In genomic region chrX:13263356-13263755, GRCm38 (mm10) we compare ENCODE assay signal across 16 mouse cellular contexts.
"Had no signal": no experiment of that assay in that cellular context is flagged by ENCODE, and none has a peak within 500 bp of the region (broad histone marks: within the 10 kb centered on the region; RNA-seq: fewer than 3 reads in every experiment).

No protein-coding gene starts in this region.

- H3K4me3 ChIP-seq: lung, embryonic 15.5 days; megakaryocyte, embryonic 14.5 days; midbrain, embryonic 13.5 days; midbrain, embryonic 15.5 days; neural tube, embryonic 12.5 days had no signal

- H3K27ac ChIP-seq: lung, embryonic 15.5 days; macrophage; midbrain, embryonic 13.5 days; midbrain, embryonic 15.5 days; neural tube, embryonic 12.5 days had no signal

- ATAC-seq: liver, postnatal 0 days; lung, postnatal 0 days; midbrain, embryonic 13.5 days; midbrain, embryonic 15.5 days had no signal

- DNase-seq: liver, postnatal 0 days; lung, adult 2 months; lung, postnatal 14 days; lung, postnatal 36 days; right cerebral cortex, postnatal 14 days; spleen, adult 18-20 months; thymus, adult 18-20 months; thymus, postnatal 14 days; thymus, postnatal 36 days had no signal
